Mouse (Mus musculus): ENCODE measurements around the gene Il10. TPM values are rescaled to one million over a fixed set of nuclear protein-coding genes. Genes with fewer than 3 reads are reported as not detected.

Il10 gene
- total and polyA plus RNA-seq, 3 experiments = 236 to 903 (median 389) TPM

DNA sequence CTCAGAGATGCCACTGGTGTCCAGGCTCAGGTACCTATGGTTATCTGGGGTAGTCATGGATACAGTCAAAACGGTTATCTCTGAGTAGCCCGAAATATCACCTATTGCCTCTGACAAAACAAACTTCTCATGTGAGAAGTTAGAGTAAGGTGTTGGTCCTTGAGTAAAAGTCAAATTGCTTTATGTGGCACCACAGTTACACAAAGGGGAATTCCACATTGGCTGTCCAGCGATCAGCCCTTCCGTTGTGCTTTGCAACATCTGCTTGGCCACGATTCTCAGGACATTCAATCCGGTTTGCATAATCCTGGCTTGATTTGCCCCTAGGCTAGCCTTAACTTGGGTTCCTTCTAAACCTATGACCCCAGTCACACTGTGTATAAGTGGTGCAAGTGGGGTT lies 4.4 kb upstream of the Il10 start:
- Histone ChIP-seq H3K36me3 (replicated peaks in 1 of 2; ENCODE audit: control insufficient read depth in 1 of 2, insufficient read depth in 1 of 2, low read length in 1 of 2) (no peaks in the 10 kb centered on the region), H3K4me1 (ENCODE audit: control insufficient read depth in 1 of 2, insufficient read depth in 2 of 2) (peaks cover 32 to 81% of the 10 kb centered on the region in 2 experiments), H3K4me2 (ENCODE audit: insufficient read depth, low read depth, poor library complexity, severe bottlenecking) (peak overlapping the region; percentile 84), H3K9me3 (replicated peaks; ENCODE audit: low read length) (no peaks in the 10 kb centered on the region), H3K4me3 (replicated peaks in 1 of 3; ENCODE audit: low read depth in 2 of 3, low read length in 2 of 3, poor library complexity in 1 of 3) (no peak overlapping the region), H3K79me2 (replicated peaks; ENCODE audit: control insufficient read depth, extremely low read depth, insufficient read depth, poor library complexity, severe bottlenecking) (peaks cover 19% of the 10 kb centered on the region), H3K27me3 (replicated peaks) (no peaks in the 10 kb centered on the region), H3K9ac (ENCODE audit: insufficient read depth, low read depth) (no peak overlapping the region), H3K27ac (ENCODE audit: insufficient read depth, low read depth) (peak overlapping the region; percentile 87)
- dilution Hi-C loops (cut with MboI; ENCODE audit: extremely low pct_ligation_motif_present, extremely low pct_unique_long_range_greater_than_20kb, low sequenced_read_pairs) = no loop called here
- no peak for DNase-seq (ENCODE audit: extremely low read depth)
- in situ Hi-C loops (cut with MboI; ENCODE audit: low pct_ligation_motif_present, low pct_unique_long_range_greater_than_20kb, low sequenced_read_pairs) = no loop called here
- no peak for TF ChIP-seq USF2 (conservative IDR thresholded peaks at IDR 0.05; ENCODE audit: low read depth, low read length)
- peak; percentile 7; the same call in 1 of the 2 replicates for TF ChIP-seq JUN (IDR thresholded peaks at IDR 0.05; ENCODE audit: insufficient read depth, low read depth, low read length)
- TF ChIP-seq PAX5 (IDR thresholded peaks at IDR 0.05; ENCODE audit: low read length) = no peak
- 0 out of 2 replicates have a peak, but pooled peaks have one; percentile 22 for TF ChIP-seq SIN3A (IDR thresholded peaks at IDR 0.05; ENCODE audit: low read length)
- peak; percentile 86 for TF ChIP-seq ETS1 (conservative IDR thresholded peaks at IDR 0.05; ENCODE audit: low read depth, low read length)
- peak; percentile 62 for TF ChIP-seq IRF4 (IDR thresholded peaks at IDR 0.05; ENCODE audit: low read depth, low read length)
- TF ChIP-seq MAZ (IDR thresholded peaks at IDR 0.05; ENCODE audit: low read depth, low read length) = 0 out of 2 replicates have a peak, but pooled peaks have one; percentile 40
- no peak for TF ChIP-seq POLR2AphosphoS2 (IDR thresholded peaks at IDR 0.05; ENCODE audit: low read depth, low read length)
- no peak; the same call in 1 of the 2 replicates for TF ChIP-seq RAD21 (IDR thresholded peaks at IDR 0.05; ENCODE audit: low read depth, low read length)
- TF ChIP-seq NELFE (IDR thresholded peaks at IDR 0.05; ENCODE audit: low read depth, low read length) = no peak
- no peak for TF ChIP-seq RCOR1 (conservative IDR thresholded peaks at IDR 0.05; ENCODE audit: low read depth, low read length)
- TF ChIP-seq MYC (IDR thresholded peaks at IDR 0.05; ENCODE audit: low read depth, low read length) = peak; percentile 54; the same call in 1 of the 2 replicates
- no peak for TF ChIP-seq ZC3H11A (IDR thresholded peaks at IDR 0.05; ENCODE audit: low read depth, low read length)
- TF ChIP-seq UBTF (IDR thresholded peaks at IDR 0.05; ENCODE audit: low read depth, low read length) = no peak
- 0 out of 2 replicates have a peak, but pooled peaks have one; percentile 45 for TF ChIP-seq TBP (conservative IDR thresholded peaks at IDR 0.05; ENCODE audit: low read depth, low read length)
- 0 out of 2 replicates have a peak, but pooled peaks have one; percentile 25 for TF ChIP-seq POLR2A (IDR thresholded peaks at IDR 0.05; ENCODE audit: low read depth, low read length)
- TF ChIP-seq MAX (IDR thresholded peaks at IDR 0.05; ENCODE audit: low read length) = peak; percentile 36; the same call in 1 of the 2 replicates
- peak; percentile 29; the same call in 1 of the 2 replicates for TF ChIP-seq HCFC1 (IDR thresholded peaks at IDR 0.05; ENCODE audit: low read depth, low read length)
- TF ChIP-seq ZNF384 (IDR thresholded peaks at IDR 0.05; ENCODE audit: low read depth, low read length) = peak; percentile 38; the same call in 1 of the 2 replicates
- TF ChIP-seq EP300 (IDR thresholded peaks at IDR 0.05; ENCODE audit: low read length) = peak; percentile 81
- TF ChIP-seq USF1 (IDR thresholded peaks at IDR 0.05; ENCODE audit: low read depth, low read length) = no peak
- peak; percentile 84 for TF ChIP-seq BHLHE40 (IDR thresholded peaks at IDR 0.05; ENCODE audit: low read depth, low read length)
- TF ChIP-seq CTCF (conservative IDR thresholded peaks at IDR 0.05 in 1 of 2, IDR thresholded peaks at IDR 0.05 in 1 of 2; ENCODE audit: low read depth in 2 of 2, low read length in 2 of 2) = no peak
- TF ChIP-seq KAT2A (IDR thresholded peaks at IDR 0.05; ENCODE audit: insufficient replicate concordance, low read length) = no peak
- TF ChIP-seq ELF1 (IDR thresholded peaks at IDR 0.05; ENCODE audit: low read depth, low read length) = no peak; the same call in 1 of the 2 replicates
- peak; percentile 58; the same call in 1 of the 2 replicates for TF ChIP-seq MAFK (IDR thresholded peaks at IDR 0.05; ENCODE audit: insufficient replicate concordance, low read length)
- TF ChIP-seq GABPA (IDR thresholded peaks at IDR 0.05; ENCODE audit: insufficient replicate concordance, low read depth, low read length) = no peak
- no peak for TF ChIP-seq E2F4 (IDR thresholded peaks at IDR 0.05; ENCODE audit: insufficient replicate concordance, low read depth, low read length)
- no peak for TF ChIP-seq CHD1 (IDR thresholded peaks at IDR 0.05; ENCODE audit: low read depth, low read length)
- 0 out of 2 replicates have a peak, but pooled peaks have one; percentile 17 for TF ChIP-seq NRF1 (IDR thresholded peaks at IDR 0.05; ENCODE audit: low read depth, low read length)
- peak; percentile 67; the same call in 1 of the 2 replicates for TF ChIP-seq MEF2A (IDR thresholded peaks at IDR 0.05; ENCODE audit: borderline replicate concordance, low read depth, low read length)
- peak; percentile 87 for TF ChIP-seq TCF12 (IDR thresholded peaks at IDR 0.05; ENCODE audit: low read depth, low read length)
- TF ChIP-seq ZMIZ1 (IDR thresholded peaks at IDR 0.05; ENCODE audit: low read depth, low read length) = no peak
- no peak for TF ChIP-seq ZKSCAN1 (IDR thresholded peaks at IDR 0.05; ENCODE audit: borderline replicate concordance, low read depth, low read length)
- TF ChIP-seq MXI1 (IDR thresholded peaks at IDR 0.05; ENCODE audit: low read depth, low read length) = no peak; the same call in 1 of the 2 replicates
- no peak for TF ChIP-seq SMC3 (IDR thresholded peaks at IDR 0.05; ENCODE audit: low read depth, low read length)
- no peak for TF ChIP-seq CHD2 (IDR thresholded peaks at IDR 0.05; ENCODE audit: low read length)
- no peak; the same call in 1 of the 2 replicates for TF ChIP-seq JUND (conservative IDR thresholded peaks at IDR 0.05; ENCODE audit: low read depth, low read length)
